Mouse (Mus musculus) G1E (cell line): ENCODE data around the gene Majin.

Experiments used
- CTCF ChIP-seq: IDR thresholded peaks from 2 replicates; pipeline ENCODE4 v1.5.1; 2012; ENCODE audit warnings: low read depth, low read length, inconsistent platforms, mixed read lengths
- GATA1 ChIP-seq: IDR thresholded peaks from 2 replicates; pipeline ENCODE4 v1.6.1; 2012; ENCODE audit warnings: borderline replicate concordance, low read length, inconsistent platforms, mixed read lengths
- POLR2AphosphoS5 ChIP-seq: IDR thresholded peaks from 2 replicates; pipeline ENCODE4 v1.6.1; 2012; ENCODE audit warnings: low read depth, low read length, inconsistent platforms; ENCODE audit not compliant: insufficient replicate concordance

GRCm38 (mm10) chr19:6268670-6269132 lies 84.5 kb downstream of the Majin start:
- TF ChIP-seq CTCF = no peak
- no peak for TF ChIP-seq GATA1
- no peak for TF ChIP-seq POLR2AphosphoS5
